Mouse (Mus musculus): ENCODE data around the gene Pitpnm3. TPM values are rescaled to one million over a fixed set of nuclear protein-coding genes. Genes with fewer than 3 reads are reported as not detected.

Pitpnm3 gene
- total RNA-seq, 2 experiments from 2014 or later: 1.8 to 3.0 TPM

DNA sequence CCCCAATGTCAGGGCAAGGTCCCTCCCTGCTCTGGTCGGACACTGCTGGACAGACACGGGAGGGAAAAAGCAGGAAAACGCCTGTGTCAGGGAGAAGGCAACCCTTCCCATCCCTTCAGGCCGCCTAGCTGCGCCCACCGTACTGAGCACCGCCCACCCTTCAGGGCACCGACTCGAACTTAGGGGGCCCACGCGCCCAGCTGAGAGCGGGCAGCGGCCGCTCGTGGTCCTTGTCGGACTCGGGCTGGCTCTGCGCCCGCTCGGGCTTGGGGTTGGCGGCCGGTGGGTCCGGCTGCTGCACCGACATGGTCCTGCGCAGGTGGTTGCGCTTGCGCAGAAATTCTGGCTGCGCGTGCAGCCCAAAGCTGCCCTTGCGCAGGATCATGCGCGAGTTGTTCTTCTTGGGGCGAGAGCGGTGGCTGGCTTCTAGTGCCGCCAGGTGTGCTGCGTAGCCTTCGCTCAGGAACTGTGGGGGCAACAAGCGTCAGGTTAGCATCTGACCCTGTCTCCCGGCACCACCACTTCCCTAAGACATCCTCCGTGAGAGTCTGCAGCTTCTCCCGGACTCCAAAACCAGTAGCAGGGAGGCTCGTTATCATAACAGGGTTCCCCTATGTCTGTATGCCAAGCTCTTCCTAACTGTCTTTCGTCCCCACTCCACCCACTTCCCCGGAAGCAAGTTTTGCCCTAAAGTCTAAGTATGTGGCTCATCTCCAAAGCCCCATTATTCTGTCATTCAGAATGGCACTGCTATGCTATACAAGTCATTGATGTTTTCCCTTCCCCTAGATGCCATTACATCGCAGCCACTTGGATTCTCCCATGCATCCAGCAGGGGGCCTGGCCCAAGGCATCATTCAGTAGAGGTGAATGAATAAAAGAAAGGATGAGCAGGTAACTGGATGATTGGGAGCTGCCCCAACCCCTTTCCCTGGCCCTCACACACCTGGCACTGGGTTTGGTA, 84.4 kb downstream of the Pitpnm3 start:
- DNase-seq: peak in 1 of 2 experiments; percentile 33

DNA sequence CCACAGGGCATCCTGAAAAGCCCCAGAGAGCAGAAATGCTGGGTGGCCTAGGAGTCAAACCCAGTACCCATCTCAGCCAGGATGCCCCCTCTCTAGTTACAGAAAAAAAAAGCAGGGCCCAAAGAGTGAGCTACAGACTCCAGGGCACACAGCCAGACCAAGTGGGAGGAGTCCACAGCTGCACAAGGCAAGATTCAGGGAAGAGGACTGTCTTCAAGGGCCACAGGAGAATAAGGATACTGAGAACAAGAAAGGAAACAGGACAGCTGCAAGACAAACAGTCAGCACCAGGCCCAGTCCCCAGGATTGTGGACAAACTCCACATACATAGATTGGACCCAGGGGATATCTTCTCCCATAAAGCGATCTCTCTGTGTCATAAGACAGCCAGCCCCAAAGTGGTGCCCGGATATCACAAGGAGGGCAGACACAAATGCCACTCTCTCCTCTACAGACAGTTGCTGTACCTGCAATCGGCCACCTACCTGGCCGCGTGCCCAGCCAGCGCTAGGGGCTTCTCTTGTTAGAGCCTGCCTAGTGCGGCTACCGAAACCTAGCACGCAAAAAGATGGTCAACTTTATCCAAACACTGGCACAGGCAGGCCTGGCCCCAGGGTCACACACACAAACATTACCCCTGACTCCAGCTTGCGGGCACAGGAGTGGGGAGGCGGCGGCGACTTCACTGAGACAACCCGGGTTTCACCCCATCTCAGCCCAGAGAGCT, 85.2 kb downstream of the Pitpnm3 start:
- no peak for DNase-seq

DNA sequence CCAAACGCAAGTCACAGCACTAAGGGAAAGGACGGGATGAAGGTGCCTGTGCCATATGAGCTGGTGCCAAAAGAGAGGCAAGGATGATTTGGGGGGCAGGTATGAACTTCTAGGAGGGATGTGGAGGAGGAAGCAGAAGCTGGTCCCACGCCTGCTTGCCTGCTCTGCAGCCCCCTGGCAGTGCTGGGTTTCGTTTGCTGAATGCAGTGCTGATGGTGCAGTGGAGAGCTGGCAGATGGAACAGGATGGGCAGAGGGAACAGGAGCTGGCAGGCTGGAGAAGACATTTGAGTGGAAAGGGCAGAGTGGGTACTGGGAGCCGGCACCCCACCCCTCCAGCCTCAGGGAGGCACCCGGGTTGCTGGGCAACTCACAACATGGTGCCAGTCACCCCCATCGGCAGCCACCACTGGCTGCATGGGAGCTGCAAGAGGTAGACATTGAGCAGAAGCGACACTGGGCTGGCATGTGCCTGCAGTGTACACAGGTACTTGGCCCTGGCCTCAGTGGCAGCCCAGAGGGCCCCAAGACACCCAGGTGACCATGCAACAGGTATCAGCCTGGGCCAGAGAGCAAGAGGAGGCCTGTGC, 86.3 kb downstream of the Pitpnm3 start:
- DNase-seq: no peak

DNA sequence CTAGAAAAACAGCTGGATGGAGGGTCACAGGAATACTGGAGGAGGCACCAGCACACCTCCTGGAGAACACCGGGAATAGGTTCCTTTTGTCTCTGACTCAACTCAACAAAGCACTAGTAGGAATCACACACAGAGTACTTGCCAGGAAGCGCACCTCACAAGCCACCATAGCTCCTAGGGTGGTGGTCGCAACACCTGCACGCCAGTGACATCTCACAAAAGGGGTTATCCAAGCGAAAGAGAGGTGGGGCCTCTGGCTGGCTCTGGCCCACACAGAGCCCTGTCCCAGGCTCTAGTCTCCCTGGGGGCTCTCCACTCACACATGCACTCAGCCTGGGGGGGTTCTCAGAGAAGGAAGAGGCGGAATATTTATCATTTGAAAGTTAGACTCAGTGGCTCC, 86.8 kb downstream of the Pitpnm3 start:
- no peak for DNase-seq

DNA sequence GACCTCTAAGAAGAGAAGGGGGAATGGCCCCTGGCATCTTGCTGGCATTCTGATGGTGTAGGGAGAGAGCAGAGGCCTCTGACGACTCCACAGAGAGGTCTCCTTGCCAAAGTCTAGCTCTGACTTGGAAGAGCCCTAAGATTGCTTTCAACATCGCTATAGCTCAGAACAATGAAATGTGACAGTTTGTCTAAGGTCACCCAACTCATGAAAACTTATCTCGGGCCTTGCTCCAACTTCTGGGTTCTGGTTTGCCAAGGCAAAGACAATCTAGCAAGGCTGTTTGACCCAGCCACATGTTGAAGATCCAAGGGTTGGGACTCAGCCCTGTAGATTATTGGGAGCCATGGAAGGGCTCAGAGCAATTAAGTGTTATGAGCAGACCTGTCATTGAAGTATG, 91.3 kb downstream of the Pitpnm3 start:
- DNase-seq: peak in 1 of 2 experiments; percentile 43

DNA sequence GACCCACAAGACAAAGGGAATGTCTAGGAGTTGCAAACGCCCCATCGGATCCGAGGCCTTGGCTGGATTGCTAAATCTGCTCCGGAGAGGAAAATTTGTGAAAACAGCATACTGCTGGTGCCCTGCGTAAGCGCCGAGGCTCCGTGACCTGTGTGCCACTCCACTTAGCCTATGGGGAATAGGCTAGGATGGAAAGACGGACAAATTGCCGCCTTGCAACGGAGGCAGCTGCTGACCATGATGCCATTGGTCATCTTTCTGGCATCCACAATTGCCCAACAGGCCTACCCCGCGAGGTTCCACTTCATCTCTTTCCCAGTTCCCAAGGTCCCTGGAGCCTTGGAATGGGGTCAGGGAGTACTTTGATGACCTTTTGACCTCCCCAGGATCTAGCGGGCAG, 92.9 kb downstream of the Pitpnm3 start:
- peak; percentile 31 to 42 for DNase-seq

DNA sequence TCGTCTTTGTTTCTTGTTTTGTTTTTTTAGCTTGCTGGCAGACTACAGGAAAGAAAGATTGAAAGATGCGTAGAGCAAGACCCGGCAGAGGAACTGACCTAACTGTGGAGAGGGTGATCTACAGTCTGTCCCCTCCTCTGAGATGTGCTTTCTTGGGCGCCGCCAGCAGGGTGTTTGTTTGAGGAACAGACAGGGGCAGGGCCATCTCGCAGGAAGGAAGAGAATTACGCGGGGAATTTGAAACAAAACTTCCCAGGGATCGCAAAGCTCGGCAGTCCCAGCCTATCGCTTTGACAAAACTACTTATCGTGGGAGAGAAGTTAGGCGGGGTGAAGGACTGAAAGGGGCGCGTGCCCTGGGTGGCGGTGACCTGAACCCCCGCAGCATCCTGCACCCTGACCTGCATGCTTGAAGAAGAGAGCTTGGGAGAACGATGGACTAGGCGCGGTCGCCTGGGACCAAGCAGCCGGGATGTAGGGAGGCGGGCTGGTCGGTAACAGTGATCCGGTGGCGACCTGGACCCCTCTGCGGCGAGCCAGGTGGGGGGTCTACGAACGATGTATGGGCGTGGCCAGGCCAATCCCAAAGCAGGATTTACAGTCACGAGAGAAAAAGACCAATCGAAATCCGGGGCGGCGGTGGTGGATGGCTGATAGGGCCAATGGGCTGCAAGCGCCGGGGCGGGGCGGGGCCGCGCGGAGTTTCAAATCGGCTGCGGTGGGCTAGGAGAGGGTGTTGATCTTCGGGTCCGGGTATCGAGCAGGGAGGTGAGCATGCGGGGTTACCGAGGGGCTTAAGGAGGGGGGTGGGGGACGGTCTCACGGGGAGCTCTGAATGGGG, 93.6 kb downstream of the Pitpnm3 start, which contains the start of gene Pimreg:
Gene Pimreg (plus strand): TSS at position 265 of the 840 bp plus-strand sequence.
- peak; percentile 84 to 90 for DNase-seq

DNA sequence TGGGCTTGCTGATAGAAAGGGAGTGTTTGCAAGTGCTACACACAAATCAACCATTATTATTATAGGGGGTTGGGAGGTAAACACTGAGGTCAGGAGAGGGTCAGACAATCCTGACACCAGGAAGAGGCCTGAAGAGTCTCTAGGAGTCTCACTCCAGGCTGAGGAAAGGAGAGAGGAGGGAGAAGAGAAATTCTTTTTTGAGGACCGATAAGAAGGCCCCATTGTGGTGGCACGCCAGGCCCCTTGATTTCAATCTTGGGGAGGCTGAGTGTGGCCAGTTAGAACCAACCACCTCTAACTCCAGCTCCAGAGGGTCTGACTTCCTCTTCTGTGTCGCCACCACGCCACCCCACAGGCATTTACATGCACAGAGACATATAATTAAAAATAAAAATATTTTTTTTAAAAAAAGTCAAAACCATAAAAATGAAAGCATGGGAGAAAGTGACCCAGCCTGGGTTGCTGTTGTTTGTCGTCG, 94.2 kb downstream of the Pitpnm3 start:
- no peak for DNase-seq

DNA sequence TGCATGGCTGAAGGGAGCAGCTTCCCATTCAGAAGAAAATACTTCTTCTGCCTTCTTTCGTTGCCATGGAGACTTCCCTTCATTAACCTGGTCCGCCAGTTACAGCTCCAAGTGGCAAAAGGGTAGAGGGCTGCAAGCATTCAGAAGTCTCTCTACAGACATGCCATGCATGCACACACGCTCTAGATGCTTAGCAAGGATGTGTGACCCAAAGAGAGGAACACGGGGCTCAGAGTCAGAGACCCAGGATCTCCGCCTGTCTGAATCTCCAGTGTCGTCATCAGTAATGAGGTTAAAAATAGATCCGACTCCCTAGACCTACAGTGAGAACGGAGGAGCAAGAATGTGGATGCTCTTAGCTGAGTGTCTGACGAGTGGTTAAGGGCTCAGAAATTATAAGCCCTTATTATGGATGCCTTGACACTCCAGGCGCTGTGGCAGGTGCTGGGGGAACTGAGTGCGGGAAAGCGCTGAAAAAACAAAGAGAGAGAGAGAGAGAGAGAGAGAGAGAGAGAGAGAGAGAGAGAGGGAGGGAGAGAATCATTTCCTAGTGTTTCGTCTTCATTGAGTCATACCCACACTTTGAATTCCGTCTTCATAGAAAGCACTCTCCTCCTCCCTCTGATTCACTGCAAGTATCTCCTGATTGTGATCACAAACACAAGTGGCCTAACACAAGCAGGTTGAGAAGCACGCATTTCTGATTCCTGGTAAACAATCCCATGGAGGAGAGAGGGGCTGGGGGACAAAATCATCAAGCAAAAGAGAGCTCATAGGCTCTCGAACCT, 95.8 kb downstream of the Pitpnm3 start:
- DNase-seq: no peak

DNA sequence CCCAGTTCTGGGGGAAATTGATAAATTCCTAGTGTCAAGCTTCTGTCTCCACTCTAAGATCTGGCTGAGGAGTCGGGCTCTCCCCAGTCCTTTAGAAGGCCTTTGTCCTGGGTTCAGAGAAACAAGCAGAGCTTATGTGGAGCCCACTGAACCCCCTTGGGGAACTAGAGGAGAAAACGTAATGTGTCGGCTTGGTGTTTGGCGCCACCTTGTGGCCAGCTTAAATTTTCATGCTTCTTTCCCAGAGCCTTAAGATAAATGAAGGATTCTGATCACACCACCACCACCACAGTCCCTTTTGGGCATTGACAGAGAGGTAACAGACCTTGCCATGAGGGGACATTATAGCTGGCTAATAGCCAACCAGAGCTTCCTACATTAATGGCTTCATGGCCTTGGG, 97.6 kb downstream of the Pitpnm3 start:
- peak; percentile 68 to 74 for DNase-seq

DNA sequence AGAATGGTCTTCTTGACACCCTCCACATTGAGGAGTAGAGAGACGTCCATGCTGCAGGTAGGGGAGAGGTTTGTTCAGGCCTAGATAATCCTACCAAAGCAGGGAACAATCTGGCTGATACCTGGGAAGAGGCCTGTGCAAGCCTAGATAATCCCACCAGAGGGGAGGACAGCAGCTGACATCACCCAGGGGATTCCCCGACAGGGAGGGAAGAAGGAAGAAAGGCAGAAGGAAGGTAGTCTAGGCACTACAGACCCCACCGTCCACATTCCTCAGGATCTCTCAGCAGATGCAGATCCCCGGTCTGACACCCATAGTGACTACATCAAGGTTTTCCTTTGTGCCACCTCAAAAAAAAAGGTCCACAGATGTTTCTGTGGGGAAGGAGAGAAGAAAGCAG, 98.2 kb downstream of the Pitpnm3 start, which contains the start of gene Aipl1:
Gene Aipl1 (minus strand): TSS at position 101 of the 400 bp plus-strand sequence.
- DNase-seq: no peak

DNA sequence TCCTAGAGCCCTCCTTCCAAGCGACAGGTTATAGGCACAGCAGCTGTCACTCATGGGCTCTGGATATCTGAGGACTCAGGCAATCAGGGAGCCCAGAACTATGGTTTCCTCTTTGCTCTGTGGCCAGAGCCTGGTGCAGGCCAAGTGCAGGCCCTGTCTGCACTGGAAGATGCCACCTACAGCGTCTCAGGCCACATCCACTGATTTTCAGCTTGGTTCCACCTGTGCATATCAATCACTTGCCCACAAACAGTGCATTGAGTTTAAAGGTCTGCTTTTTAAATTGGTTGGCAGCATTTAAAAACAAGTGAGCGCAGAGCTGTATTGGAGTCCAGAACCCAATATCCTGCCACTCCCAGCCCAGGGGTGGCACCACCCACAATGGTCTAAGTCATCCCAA, 103.0 kb downstream of the Pitpnm3 start:
- no peak for DNase-seq

DNA sequence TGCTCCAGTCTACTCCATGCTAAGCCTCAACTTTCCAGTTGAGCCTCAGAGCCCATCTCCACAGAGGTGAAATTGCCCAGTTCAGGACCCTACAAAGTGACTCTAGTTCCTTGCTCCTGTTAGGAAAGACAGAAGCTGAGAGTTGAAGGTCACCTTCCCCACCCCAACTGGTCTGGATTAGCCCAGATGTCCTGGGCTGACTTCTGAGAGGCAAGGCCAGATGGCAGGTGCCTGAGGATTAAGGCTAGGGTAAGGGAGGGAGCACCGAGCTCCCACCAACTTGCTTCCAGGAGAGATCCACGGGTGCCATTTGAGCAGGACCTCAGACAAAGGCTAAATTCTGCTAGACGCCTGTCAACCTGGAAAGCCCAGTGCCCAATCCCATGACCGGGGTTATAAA, 103.5 kb downstream of the Pitpnm3 start:
- DNase-seq: no peak

DNA sequence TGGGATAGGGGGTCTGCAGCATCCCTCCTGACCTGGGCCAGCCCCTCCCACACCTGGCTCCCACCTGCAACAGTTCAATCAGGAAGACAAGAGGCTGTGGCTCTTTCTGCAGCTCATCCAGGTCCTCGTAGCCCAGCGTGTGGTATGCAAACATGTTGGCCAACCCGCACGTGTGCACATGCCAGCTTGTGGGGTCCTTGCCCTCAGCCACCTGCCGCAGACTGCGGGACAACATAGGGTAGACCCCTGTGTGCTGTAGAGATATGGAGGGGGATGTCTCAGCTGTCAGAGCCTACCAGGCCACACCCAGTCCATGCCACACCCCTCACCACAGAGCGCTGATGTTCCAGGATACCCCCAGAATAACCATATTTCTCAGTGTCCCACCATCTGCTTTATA, 104.2 kb downstream of the Pitpnm3 start:
- DNase-seq: no peak

DNA sequence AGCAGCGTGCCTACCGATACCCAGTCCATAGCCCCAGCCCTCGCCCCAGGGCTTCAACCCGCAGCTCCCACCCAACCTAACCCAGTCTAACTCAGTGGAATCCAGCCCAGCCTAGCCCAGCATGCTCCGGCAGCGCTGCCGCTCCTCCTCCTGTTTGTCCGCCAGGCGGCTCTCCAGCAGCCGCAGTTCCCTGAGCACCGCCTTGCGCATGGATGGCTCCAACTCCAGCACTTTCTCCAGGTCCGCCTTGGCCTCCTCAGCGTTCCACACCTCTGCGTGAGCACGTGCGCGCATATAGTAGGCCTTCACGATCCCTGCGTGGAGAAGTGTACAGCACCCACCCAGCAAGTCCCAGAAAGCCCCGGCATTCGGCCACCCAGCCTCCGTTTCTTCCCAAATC, 106.4 kb downstream of the Pitpnm3 start:
- peak; percentile 43 to 52 for DNase-seq

DNA sequence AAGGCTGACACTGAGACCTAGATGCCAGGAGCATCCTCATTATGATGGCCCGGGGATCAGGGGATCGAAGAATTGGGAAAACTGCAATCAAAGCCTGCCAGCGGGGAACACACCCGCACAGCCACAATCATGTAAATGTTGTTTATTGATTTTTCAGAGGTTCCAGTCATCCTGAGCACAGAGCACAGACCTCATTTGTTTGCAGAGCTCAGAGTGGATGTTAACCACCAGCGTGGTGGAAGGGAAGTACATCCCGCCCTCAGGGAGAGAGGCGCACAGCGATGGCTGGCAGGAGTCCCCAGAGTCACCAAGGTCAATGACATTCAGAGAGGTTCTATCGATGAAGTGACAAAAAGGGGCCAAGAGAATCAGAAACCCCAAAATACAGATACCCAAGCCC, 107.7 kb downstream of the Pitpnm3 start:
- no peak for DNase-seq

DNA sequence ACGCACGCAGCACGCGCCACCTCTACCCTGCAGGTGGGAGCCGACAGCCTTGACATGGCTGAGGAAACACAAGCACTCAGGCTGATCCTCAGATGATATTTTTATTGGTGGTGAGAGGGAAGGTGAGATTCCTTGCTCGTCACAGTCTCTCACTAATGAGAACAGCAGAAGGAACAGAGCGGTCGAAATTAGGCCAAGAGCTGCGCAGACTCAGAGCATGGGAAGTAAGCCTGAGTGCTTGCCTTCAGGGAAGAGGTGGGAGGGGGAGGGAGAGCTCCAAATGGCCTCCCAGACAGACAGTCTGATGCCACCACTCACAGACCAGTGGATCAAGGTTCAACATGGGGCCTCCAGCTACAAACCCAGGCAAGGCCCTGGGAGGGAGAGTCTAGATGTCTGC, 109.1 kb downstream of the Pitpnm3 start:
- no peak for DNase-seq

DNA sequence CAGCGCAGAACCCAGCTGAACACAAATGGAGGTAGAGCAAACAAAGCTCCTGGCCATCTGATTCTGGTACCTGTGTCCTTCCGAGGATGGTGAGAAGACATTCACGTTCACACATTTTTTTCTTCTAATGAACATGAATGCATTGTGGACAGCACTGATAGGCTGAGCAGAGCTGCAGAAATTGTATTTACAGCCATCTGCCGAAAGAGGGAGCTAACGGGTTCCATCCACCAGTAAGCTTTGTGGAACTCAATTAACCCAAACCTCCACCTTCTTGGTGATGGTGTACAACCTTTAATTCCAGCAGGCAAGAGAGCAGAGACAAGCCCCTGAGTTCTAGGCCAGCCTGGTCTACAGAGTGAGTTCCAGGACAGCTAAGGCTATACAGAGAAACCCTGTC, 109.7 kb downstream of the Pitpnm3 start:
- DNase-seq: peak in 1 of 2 experiments; percentile 31

DNA sequence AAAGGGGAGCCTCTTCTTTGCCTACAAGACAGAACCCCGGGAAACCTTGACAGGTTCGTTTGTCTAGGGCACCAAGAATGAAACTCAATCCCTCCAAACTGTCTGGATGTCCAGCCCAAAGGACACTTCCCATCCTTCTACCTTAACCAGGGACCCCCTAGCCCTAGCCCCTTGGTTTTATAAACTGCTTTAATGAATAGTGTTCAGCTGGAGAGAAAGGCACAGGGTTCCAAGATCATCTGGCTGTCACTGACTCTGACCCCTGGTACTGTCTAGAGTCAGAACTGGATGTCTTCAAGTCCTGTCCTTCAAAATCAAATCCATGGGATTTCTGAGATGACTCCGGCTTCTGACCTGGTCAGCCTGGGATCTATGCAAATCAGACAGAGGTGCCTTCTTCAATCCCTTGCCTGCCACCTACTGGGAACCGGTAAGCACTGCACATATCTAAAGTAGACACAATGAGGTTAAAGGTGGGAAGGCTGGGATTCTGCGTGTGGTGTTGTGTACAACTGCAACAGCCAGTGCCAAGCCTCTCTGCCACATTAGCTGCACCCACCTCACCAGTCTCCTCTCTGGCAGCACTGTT, 111.3 kb downstream of the Pitpnm3 start:
- DNase-seq: peak; percentile 63 to 78

DNA sequence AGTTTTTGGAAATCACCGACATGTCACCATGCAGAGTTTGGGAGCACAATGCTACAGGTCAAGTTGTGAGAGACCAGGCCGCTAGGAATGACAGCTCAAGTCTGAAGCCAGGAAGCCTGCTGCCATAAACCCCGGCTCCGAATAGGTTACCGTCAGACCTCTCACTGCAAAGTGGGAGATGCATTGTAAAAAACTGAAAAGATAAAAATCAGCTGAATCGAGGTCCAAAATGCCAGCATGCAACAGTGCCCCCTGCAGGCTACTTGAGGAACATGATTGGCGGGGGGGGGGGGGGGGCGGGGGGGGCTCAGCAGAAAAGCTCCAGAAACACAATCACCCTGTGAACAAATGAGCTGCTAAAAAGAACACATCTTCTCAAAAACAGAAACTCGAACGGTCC, 112.0 kb downstream of the Pitpnm3 start:
- DNase-seq: peak in 1 of 2 experiments; percentile 38
